Mouse (Mus musculus) kidney, embryonic 15.5 days (tissue): ENCODE data around the gene Tmem245. TPM values are rescaled to one million over a fixed set of nuclear protein-coding genes. Genes with fewer than 3 reads are reported as not detected.

Source experiments
- ATAC-seq: fragments of 200-750 bp; cut with Nextera tagmentation; replicated peaks from 2 replicates; pipeline ENCODE4 v1.8.0; 2017; ENCODE audit warnings: moderate TSS enrichment; ENCODE audit not compliant: low FRiP score
- H3K27ac ChIP-seq: fragments of 300-500 bp; sonication (generic); 2 replicates; pipeline ENCODE4 v1.5.1; 2015; ENCODE audit warnings: mild to moderate bottlenecking, inconsistent platforms
- H3K27me3 ChIP-seq: fragments of 300-500 bp; sonication (generic); 2 replicates; pipeline ENCODE4 v1.6.1; 2015; ENCODE audit warnings: inconsistent platforms
- H3K36me3 ChIP-seq: fragments of 300-500 bp; sonication (generic); 2 replicates; pipeline ENCODE4 v1.6.1; 2015; ENCODE audit warnings: inconsistent platforms
- H3K4me1 ChIP-seq: fragments of 300-500 bp; sonication (generic); 2 replicates; pipeline ENCODE4 v1.6.1; 2015; ENCODE audit warnings: inconsistent platforms
- H3K4me2 ChIP-seq: fragments of 300-500 bp; sonication (generic); 2 replicates; pipeline ENCODE4 v1.6.1; 2015; ENCODE audit warnings: moderate library complexity, mild to moderate bottlenecking, inconsistent platforms
- H3K4me3 ChIP-seq: fragments of 300-500 bp; sonication (generic); replicated peaks from 2 replicates; pipeline ENCODE4 v1.5.1; 2015; ENCODE audit warnings: mild to moderate bottlenecking, inconsistent platforms
- H3K9ac ChIP-seq: fragments of 300-500 bp; sonication (generic); 2 replicates; pipeline ENCODE4 v1.6.1; 2015; ENCODE audit warnings: mild to moderate bottlenecking, inconsistent platforms
- H3K9me3 ChIP-seq: fragments of 300-500 bp; sonication (generic); replicated peaks from 2 replicates; pipeline ENCODE4 v1.6.1; 2016; ENCODE audit warnings: inconsistent platforms
- WGBS: fragments of 180-500 bp; shearing (Covaris S2); methylation state at CpG from one replicate; pipeline ENCODE4 v1.1.7; 2015; ENCODE audit warnings: mixed read lengths; 5-methylcytosine and 5-hydroxymethylcytosine counted together
- microRNA counts: library from miRNA; unstranded; fragments of <30 nt; microRNA quantifications from one replicate; lab custom pipeline; 2016
- microRNA-seq: library from miRNA; unstranded; fragments of <30 nt; microRNA quantifications from one replicate; pipeline ENCODE4, GENCODE M21; 2016
- polyA plus RNA-seq: library from polyadenylated mRNA; unstranded; fragments of >200 nt; fragmentation: Nextera tagmentation; extraction: Ambion mirVana; gene quantifications from 2 replicates; pipeline ENCODE4 v1.2.1, GENCODE M21; 2015

Gene Tmem245
- polyA plus RNA-seq, 1 experiment from 2014 or later, result 10.5 TPM

- H3K27me3 ChIP-seq, result no peaks in the 10 kb centered on the region
- H3K9me3 ChIP-seq, result no peaks in the 10 kb centered on the region
- H3K4me2 ChIP-seq, result 0 out of 2 replicates have a peak overlapping the region, but pooled peaks have one; percentile 12
- no peak for ATAC-seq
- H3K4me1 ChIP-seq, result peaks cover 32% of the 10 kb centered on the region
- H3K9ac ChIP-seq, result no peak overlapping the region
- H3K36me3 ChIP-seq, result peaks cover 43% of the 10 kb centered on the region
- H3K4me3 ChIP-seq, result no peak overlapping the region
- 52% methylated on average over 13 of the region's 13 CpGs for WGBS
- H3K27ac ChIP-seq, result no peak overlapping the region
These were observed 116.1 kb downstream of the Tmem245 start for GRCm38 (mm10) chr4:56831013-56831609.

- Histone ChIP-seq H3K9me3 (no peaks in the 10 kb centered on the region), H3K4me1 (peaks cover 32% of the 10 kb centered on the region), H3K27ac (peak overlapping the region; percentile 57), H3K4me2 (0 out of 2 replicates have a peak overlapping the region, but pooled peaks have one; percentile 4), H3K27me3 (no peaks in the 10 kb centered on the region), H3K36me3 (peaks cover 39% of the 10 kb centered on the region), H3K9ac (no peak overlapping the region), H3K4me3 (no peak overlapping the region)
- WGBS, result 24% methylated on average over 7 of the region's 7 CpGs
- ATAC-seq, result peak; percentile 88
These were observed 117.7 kb downstream of the Tmem245 start for GRCm38 (mm10) chr4:56829511-56829921.

- Histone ChIP-seq H3K9me3 (no peaks in the 10 kb centered on the region), H3K36me3 (peaks cover 38% of the 10 kb centered on the region), H3K4me2 (0 out of 2 replicates have a peak overlapping the region, but pooled peaks have one; percentile 4), H3K27me3 (no peaks in the 10 kb centered on the region), H3K27ac (peak overlapping the region; percentile 57), H3K9ac (no peak overlapping the region), H3K4me3 (no peak overlapping the region), H3K4me1 (peaks cover 32% of the 10 kb centered on the region)
- 32% methylated on average over 3 of the region's 3 CpGs for WGBS
- ATAC-seq, result peak; percentile 74
These were observed 118.3 kb downstream of the Tmem245 start for GRCm38 (mm10) chr4:56828932-56829331.

- H3K9ac ChIP-seq, result no peak overlapping the region
- no peak overlapping the region for H3K27ac ChIP-seq
- no peak overlapping the region for H3K4me2 ChIP-seq
- peaks cover 4% of the 10 kb centered on the region for H3K4me1 ChIP-seq
- H3K36me3 ChIP-seq, result peaks cover 31% of the 10 kb centered on the region
- H3K9me3 ChIP-seq, result no peaks in the 10 kb centered on the region
- ATAC-seq, result no peak
- 91% methylated on average over 9 of the region's 9 CpGs for WGBS
- no peak overlapping the region for H3K4me3 ChIP-seq
- H3K27me3 ChIP-seq, result no peaks in the 10 kb centered on the region
These were observed 123.0 kb downstream of the Tmem245 start for GRCm38 (mm10) chr4:56824231-56824630.

GRCm38 (mm10) chr4:56820017-56820550, 127.2 kb downstream of the Tmem245 start:
- no peak overlapping the region for H3K4me2 ChIP-seq
- H3K4me3 ChIP-seq, result no peak overlapping the region
- no peak overlapping the region for H3K9ac ChIP-seq
- H3K9me3 ChIP-seq, result no peaks in the 10 kb centered on the region
- peaks cover 34% of the 10 kb centered on the region for H3K36me3 ChIP-seq
- H3K27ac ChIP-seq, result no peak overlapping the region
- H3K27me3 ChIP-seq, result no peaks in the 10 kb centered on the region
- 0 out of 2 replicates have a peak, but pooled peaks cover 3% of the 10 kb centered on the region for H3K4me1 ChIP-seq
- ATAC-seq, result no peak

MicroRNA genes within 50 kb of the gene (microRNA counts, 519-probe panel; counts per million panel counts)
- microRNA mmu-miR-32 (lab: Ali Mortazavi, UCI), result 3,006 counts per million, percentile 80 among the panel's probes with 10 or more counts

Small RNAs within 50 kb of the gene (microRNA-seq; reads per million reads assigned to microRNA genes)
- gene Mir32, result 226 reads per million, percentile 67 among the genes with 10 or more reads in this experiment

Other genes starting within 250 kb of the Tmem245 start
- gene Gm26657, start 207.4 kb downstream of the Tmem245 start, polyA plus RNA-seq, result not detected in 2 replicates
- gene Actl7b, start 206.0 kb downstream of the Tmem245 start, polyA plus RNA-seq, result not detected in 2 replicates
- 0.10 TPM in 1 of 2 replicates, not detected in the other for gene Actl7a, start 204.0 kb downstream of the Tmem245 start, polyA plus RNA-seq
- 44.1 and 44.8 TPM in 2 replicates for gene Elp1, start 145.1 kb downstream of the Tmem245 start, polyA plus RNA-seq
- gene Fam206a, start 145.1 kb downstream of the Tmem245 start, polyA plus RNA-seq, result 19.8 and 20.4 TPM in 2 replicates
- 39.5 and 41.9 TPM in 2 replicates for gene Ctnnal1, start 82.2 kb downstream of the Tmem245 start, polyA plus RNA-seq
- 0.30 and 0.39 TPM in 2 replicates for gene Frrs1l, start 43.0 kb upstream of the Tmem245 start, polyA plus RNA-seq
- 2.2 and 2.9 TPM in 2 replicates for gene Epb41l4b, start 196.0 kb upstream of the Tmem245 start, polyA plus RNA-seq